Mouse (Mus musculus) small intestine, adult 10 weeks (tissue): ENCODE results near the gene Ncr1. TPM values are rescaled to one million over a fixed set of nuclear protein-coding genes. Genes with fewer than 3 reads are reported as not detected.

ENCODE experiments used
- polyA plus RNA-seq: library from polyadenylated mRNA; stranded (reverse); fragments of 350-450 nt; fragmentation: Illumina TruSeq; extraction: RNeasy Lipid Tissue Mini Kit (QIAGEN cat#74804); gene quantifications from one replicate; pipeline ENCODE4 v1.2.3, GENCODE M21; 2014; ENCODE audit warnings: low replicate concordance

The Ncr1 gene
- 0.89 TPM for polyA plus RNA-seq

GRCm38 (mm10) chr7:4337509-4337908 lies at the start of gene Ncr1:
Gene Ncr1, plus strand, starts transcription at chr7:4337724.

Other genes with a start within 250 kb of the Ncr1 start
- 5.9 TPM for gene Ttyh1, start 218.3 kb upstream of the Ncr1 start, polyA plus RNA-seq
- gene Leng8, start 200.7 kb upstream of the Ncr1 start, polyA plus RNA-seq: 27.0 TPM
- 3.0 TPM for gene Leng9, start 187.3 kb upstream of the Ncr1 start, polyA plus RNA-seq
- gene Cdc42ep5, start 172.9 kb upstream of the Ncr1 start, polyA plus RNA-seq: 1.0 TPM
- 9.0 TPM for gene Lilra5, start 100.0 kb upstream of the Ncr1 start, polyA plus RNA-seq
- 0.52 TPM for gene Gp6, start 60.0 kb downstream of the Ncr1 start, polyA plus RNA-seq
- gene Rdh13, start 107.9 kb downstream of the Ncr1 start, polyA plus RNA-seq: 7.0 TPM
- gene Eps8l1, start 123.0 kb downstream of the Ncr1 start, polyA plus RNA-seq: 0.11 TPM
- gene Ppp1r12c, start 164.0 kb downstream of the Ncr1 start, polyA plus RNA-seq: 4.6 TPM
- 0.85 TPM for gene Tnnt1, start 178.7 kb downstream of the Ncr1 start, polyA plus RNA-seq
- not detected for gene Tnni3, start 186.5 kb downstream of the Ncr1 start, polyA plus RNA-seq
- not detected for gene Dnaaf3, start 194.7 kb downstream of the Ncr1 start, polyA plus RNA-seq
- 1.1 TPM for gene Syt5, start 209.8 kb downstream of the Ncr1 start, polyA plus RNA-seq